Mouse (Mus musculus): ENCODE results near the gene Selenow.

Selenow gene

GRCm38 (mm10) chr7:15905861-15906260 is 16.3 kb downstream of the Selenow start:
- no peak for DNase-seq

DNA sequence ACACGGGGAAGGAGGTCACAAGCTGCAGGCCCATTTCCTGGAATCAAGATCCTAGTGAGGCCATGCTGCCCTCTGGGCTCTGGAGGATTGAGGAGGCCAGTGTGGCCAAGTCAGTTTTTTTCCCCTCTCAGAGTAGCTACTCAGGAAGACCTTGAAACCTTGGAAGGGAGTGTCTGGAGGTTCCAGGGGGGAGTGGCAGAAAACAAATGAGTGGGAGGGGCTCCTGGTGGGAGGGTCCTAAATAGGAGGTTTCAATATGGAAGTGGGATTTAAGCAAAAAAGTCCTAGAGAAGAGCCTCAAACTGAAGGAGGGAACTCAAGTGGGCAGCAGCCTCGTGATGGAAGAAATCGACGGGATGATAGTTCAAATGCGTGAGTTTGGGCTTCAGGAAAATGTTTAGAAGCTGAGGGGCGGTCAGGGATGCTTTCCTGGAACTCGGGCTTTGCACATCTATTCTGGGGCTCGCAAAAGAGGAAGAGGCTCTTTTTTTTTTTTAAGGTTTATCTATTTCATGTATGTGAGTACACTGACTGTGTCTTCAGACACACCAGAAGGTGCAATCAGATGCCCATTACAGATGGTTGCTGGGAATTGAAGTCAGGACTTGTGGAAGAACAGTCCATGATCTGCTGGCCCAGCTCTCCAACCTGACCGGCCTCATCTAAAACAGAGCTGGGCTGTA is 20.7 kb downstream of the Selenow start:
- no peak for DNase-seq

- no peak for DNase-seq
Measured at GRCm38 (mm10) chr7:15894251-15894650, 28.0 kb downstream of the Selenow start.

DNA sequence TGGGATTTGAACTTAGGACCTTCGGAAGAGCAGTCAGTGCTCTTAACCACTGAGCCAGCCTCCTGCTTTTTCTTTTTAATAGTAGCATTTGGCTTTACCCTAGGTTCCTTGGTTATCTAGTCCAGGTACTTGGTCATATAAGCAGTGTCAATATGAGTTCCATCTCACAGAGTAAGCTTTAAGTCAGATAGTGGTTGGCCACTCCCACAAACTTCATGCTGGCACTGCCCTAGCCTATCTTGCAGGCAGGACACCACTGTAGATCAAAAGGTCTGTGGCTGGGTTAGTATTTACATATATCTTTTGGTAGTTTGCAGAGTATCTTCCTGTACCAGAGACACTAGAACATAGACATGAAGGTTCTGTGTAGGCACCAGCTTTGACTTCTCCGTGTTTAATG is 38.1 kb downstream of the Selenow start:
- DNase-seq, result no peak

DNA sequence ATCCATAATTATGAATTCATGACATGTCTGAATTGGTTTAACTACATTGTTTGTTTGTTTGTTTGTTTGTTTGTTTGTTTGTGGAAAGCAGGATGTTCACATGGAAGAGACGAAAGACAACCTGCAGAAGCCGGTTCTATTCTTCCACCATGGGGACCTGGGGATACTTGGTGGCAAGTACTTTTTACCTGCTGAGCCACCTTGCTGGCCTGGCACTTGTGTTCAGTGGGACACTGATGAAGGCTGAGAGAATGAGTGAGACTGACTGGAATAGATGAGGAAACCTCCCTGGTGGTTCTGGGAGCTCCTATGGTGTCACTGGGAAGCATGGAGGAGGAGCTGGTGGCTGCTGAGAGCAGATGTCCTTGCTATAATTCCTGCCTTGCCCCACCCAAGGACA is 39.9 kb downstream of the Selenow start, which contains the start of gene Crxos:
Crxos (plus strand) TSS at position 301 of the 400 bp plus-strand sequence.
- DNase-seq, result no peak

DNA sequence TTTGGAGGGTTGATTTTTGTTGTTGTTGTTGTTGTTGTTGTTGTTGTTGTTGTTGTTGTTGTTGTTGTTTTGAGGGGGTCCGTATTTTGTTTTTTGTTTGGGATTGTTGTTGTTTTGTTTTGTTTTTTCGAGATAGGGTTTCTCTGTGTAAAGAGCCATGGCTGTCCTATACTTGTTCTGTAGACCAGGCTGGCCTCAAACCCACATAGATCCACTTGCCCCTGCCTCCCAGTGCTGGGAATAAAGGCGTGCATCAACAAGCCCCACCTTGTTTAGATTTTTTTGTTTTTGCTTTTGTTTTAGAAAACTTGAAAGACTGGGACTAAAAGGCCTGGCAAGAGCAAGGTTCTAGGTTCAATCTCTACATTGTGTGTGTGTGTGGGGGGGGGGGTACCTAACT is 40.4 kb downstream of the Selenow start:
- no peak for DNase-seq

GRCm38 (mm10) chr7:15881388-15881787 is 40.8 kb downstream of the Selenow start:
- DNase-seq, result no peak

GRCm38 (mm10) chr7:15879756-15880155 is 42.4 kb downstream of the Selenow start, which contains the start of gene Crx:
Gene Crx (minus strand): TSS chr7:15879968.
- DNase-seq, result no peak
